Mouse (Mus musculus): ENCODE results near the gene Prkcb. TPM values are rescaled to one million over a fixed set of nuclear protein-coding genes. Genes with fewer than 3 reads are reported as not detected.

Prkcb gene
- polyA plus RNA-seq, 1 experiment from 2014 or later: 4.8 TPM

GRCm38 (mm10) chr7:122672981-122673380 is 384.4 kb downstream of the Prkcb start:
- no peak for ATAC-seq (ENCODE audit: low FRiP score, low TSS enrichment)
- no peaks in the 10 kb centered on the region for H3K9me3 ChIP-seq (ENCODE audit: low read length)
- H3K4me1 ChIP-seq (ENCODE audit: insufficient read depth, low read length): no peaks in the 10 kb centered on the region
- peaks cover 19% of the 10 kb centered on the region for H3K27me3 ChIP-seq (ENCODE audit: insufficient read depth, low read length)
- no peak overlapping the region for H3K4me3 ChIP-seq (ENCODE audit: low read length)
- 48% methylated on average over 5 of the region's 5 CpGs for WGBS
- H3K27ac ChIP-seq (ENCODE audit: low read length): no peak overlapping the region
- no peak overlapping the region for H3K4me2 ChIP-seq (replicated peaks; ENCODE audit: low read depth, low read length)
- H3K36me3 ChIP-seq (ENCODE audit: insufficient read depth, low read length): no peaks in the 10 kb centered on the region
- no peak overlapping the region for H3K9ac ChIP-seq (replicated peaks; ENCODE audit: low read length)

- H3K4me3 ChIP-seq (ENCODE audit: low read length): no peak overlapping the region
- H3K27me3 ChIP-seq (ENCODE audit: insufficient read depth, low read length): peaks cover 19% of the 10 kb centered on the region
- no peaks in the 10 kb centered on the region for H3K36me3 ChIP-seq (ENCODE audit: insufficient read depth, low read length)
- H3K4me2 ChIP-seq (replicated peaks; ENCODE audit: low read depth, low read length): no peak overlapping the region
- 86% methylated on average over 7 of the region's 7 CpGs for WGBS
- H3K9ac ChIP-seq (replicated peaks; ENCODE audit: low read length): no peak overlapping the region
- no peaks in the 10 kb centered on the region for H3K9me3 ChIP-seq (ENCODE audit: low read length)
- no peaks in the 10 kb centered on the region for H3K4me1 ChIP-seq (ENCODE audit: insufficient read depth, low read length)
- ATAC-seq (ENCODE audit: low FRiP score, low TSS enrichment): no peak
- H3K27ac ChIP-seq (ENCODE audit: low read length): no peak overlapping the region
Observed at GRCm38 (mm10) chr7:122675207-122675606, 386.7 kb downstream of the Prkcb start.

Other genes with a start within 250 kb of the Prkcb start
- 58.5 and 64.3 TPM in 2 replicates for gene Ubfd1, start 221.6 kb upstream of the Prkcb start, polyA plus RNA-seq (2015; fragmentation: Nextera tagmentation; extraction: Ambion mirVana)
- 18.2 and 19.4 TPM in 2 replicates for gene Ears2, start 221.5 kb upstream of the Prkcb start, polyA plus RNA-seq (2015; fragmentation: Nextera tagmentation; extraction: Ambion mirVana)
- gene Ndufab1, start 186.9 kb upstream of the Prkcb start, polyA plus RNA-seq (2015; fragmentation: Nextera tagmentation; extraction: Ambion mirVana): 713 and 761 TPM in 2 replicates
- gene Palb2, start 155.8 kb upstream of the Prkcb start, polyA plus RNA-seq (2015; fragmentation: Nextera tagmentation; extraction: Ambion mirVana): 15.3 and 19.2 TPM in 2 replicates
- gene Dctn5, start 155.7 kb upstream of the Prkcb start, polyA plus RNA-seq (2015; fragmentation: Nextera tagmentation; extraction: Ambion mirVana): 128 and 133 TPM in 2 replicates
- 150 and 157 TPM in 2 replicates for gene Plk1, start 129.3 kb upstream of the Prkcb start, polyA plus RNA-seq (2015; fragmentation: Nextera tagmentation; extraction: Ambion mirVana)
- 0.05 TPM in 1 of 2 replicates, not detected in the other for gene Ern2, start 102.5 kb upstream of the Prkcb start, polyA plus RNA-seq (2015; fragmentation: Nextera tagmentation; extraction: Ambion mirVana)
- 0.21 and 0.46 TPM in 2 replicates for gene Chp2, start 69.3 kb upstream of the Prkcb start, polyA plus RNA-seq (2015; fragmentation: Nextera tagmentation; extraction: Ambion mirVana)

All from kidney, embryonic 16.5 days (tissue).